Mouse (Mus musculus) cerebellum, postnatal 36 days (tissue): ENCODE data around the gene Cxcr4.

ENCODE experiments used
- DNase-seq, 2 experiments: peaks; one replicate each; pipeline ENCODE4 v3.0.0; 2021 to 2022; ENCODE audit warnings: mixed read lengths in 2 of 2

The Cxcr4 gene

DNA sequence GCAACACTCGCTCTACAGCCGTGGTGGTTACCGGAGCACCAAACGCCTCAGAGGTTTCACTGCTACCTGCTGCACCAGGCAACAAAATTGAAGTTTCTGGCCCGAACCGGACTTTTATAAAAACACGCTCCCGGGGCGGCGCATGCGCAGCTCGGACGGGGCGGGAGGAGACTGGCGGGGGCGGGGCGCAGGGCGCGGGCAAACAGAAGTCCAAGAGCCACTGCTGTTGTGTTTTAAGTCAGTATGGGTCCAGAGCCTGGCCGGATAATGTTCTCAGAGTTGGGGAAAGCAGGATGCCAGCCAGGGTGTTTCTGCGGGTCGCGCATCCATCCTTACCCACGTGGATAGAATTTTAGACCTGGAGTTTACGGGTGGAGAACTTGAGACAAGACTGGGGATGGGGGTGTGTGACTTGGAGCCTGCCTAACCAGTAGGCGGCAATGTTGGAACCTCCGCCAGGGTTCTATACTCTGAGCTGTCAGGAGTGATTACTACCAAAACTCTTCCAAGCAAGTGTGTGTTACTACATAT is at the start of gene Cxcr4:
Gene Cxcr4 (minus strand): TSS at position 83 of the 531 bp plus-strand sequence.
- DNase-seq = peak; percentile 23 to 31

DNA sequence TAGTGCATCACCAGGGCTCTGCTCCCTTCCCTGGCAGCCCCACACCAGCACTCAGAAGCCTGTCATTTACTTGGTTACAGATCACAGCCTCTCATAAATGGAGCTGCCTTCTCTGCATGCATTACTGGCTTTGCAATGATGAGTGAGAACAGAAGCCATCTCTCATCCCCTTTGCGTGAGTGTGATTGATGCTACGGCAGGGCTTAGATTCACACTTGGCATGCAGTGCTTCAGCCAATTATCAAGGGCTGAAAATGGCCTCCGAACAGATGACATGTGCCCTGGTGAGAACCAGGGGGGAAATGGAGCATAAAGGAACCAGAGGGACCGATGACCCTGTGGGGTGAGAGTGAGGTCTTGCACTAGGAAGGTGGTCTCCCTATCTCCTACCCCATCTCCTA is 47.6 kb upstream of the Cxcr4 start:
- DNase-seq = no peak

DNA sequence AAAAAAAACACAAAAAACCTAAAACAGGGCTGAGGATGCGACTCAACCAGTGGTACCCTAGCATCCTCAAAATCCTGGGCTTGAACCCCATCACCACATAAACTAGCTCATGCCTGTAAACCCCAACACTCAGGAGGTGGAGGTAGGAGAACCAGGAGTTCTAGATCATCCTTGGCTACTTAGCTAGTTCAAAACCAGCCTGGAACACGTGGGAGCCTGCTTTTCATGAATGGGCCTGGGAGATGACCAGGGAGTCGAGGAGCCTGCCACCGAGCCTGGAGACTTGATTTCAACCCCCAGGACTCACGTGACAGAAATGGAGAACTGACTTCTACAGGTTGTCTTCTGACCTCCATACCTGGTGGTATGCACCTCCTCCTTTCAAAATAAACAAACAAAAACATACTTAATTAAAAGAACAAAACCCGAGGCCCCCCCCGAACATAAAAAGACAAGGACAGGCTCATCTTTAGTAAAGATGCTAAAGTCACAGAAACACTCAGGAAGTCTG is 45.2 kb upstream of the Cxcr4 start:
- no peak for DNase-seq

DNA sequence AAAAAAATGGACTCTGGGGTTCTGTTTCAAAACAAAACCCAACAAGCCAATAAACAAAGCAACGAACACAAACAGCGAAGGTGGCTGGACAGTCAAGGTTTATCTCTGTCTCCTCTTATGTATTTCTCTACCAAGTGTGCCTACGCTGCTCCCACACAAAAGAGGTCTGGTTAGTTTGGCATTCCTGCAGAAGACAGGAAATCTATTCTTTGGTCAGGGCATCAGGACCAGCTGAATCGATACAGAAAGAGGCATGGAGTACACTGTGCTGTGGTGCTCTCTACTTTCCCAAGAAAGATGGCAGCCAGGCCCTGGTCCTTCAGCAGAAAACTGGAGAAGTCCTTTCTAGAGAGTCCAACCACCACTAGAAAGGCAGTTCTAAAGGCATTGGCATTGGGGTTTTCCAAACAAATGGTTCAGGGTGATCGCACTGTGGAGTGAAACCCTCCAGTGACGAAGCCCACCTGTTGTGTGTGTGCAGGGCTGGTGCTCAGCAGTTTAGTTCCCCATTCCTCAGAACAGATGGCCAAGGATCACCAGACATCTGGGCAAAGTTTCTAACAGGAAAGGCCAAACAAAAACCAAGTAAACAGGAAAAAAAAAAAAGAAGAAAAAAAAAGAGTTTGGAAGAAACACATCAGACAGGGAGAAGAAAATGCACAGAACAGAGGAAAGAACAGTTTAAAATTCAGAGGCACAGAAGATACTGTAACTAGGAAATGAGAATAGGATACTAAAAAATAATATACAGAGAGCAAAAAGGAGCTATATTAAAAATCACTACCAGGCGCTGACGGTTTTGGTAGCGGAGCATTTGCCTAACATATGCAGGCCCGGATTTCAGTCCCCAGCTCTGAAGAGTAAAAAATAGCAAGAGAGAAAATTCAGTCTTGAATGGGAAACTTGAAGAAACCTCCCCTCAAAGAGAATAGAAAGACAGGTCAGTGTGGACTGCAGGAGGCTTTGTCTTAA is 44.5 kb upstream of the Cxcr4 start:
- DNase-seq = no peak

DNA sequence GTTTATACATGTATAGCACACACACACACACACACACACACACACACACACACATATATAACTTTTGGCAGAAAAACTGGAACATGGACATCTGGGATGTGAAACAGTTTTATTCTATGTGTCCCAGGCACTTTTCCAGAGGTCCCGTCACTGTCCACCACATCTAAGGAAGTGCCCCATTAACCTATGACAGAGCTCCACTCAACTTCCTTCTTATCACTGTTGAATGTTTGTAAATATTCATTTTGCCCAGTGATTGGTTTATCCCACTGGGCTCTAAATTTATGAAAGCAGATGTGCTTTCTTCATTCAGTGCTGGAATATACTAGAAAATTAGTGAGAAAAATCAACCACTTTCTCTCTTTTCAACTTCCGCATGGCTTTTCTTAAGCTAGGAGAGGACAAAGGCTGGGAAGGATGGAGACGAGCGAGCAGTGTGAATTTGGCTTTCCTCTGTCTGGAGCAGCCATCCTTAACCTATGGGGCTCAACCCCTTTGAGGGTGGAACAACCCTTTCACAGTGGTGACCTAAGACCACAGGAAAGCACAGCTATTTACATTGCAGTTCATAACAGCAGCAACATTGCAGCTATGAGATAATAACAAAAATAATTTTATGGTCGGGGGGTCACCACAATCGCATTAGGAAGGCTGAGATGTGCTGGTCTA is 41.8 kb upstream of the Cxcr4 start:
- no peak for DNase-seq

DNA sequence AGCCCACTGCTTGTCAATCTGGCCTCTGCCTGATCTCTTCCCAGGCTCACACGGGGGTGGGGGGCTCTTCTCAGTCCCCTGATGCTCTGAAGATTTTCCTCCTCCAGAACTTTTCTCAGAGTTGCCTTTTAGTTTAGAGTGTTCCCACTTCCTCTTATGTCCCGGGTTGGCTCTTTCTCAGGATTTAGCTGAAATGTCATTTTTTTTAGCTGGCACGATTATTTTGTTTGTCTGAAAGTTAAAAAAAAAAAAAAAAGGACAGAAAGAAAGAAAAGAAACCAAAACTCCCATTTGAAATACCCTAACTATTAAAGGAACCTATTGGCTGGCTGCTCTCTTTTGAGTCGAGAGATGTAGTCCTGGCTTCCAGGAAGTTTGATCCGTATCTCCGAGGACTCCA is 40.4 kb upstream of the Cxcr4 start:
- no peak for DNase-seq

DNA sequence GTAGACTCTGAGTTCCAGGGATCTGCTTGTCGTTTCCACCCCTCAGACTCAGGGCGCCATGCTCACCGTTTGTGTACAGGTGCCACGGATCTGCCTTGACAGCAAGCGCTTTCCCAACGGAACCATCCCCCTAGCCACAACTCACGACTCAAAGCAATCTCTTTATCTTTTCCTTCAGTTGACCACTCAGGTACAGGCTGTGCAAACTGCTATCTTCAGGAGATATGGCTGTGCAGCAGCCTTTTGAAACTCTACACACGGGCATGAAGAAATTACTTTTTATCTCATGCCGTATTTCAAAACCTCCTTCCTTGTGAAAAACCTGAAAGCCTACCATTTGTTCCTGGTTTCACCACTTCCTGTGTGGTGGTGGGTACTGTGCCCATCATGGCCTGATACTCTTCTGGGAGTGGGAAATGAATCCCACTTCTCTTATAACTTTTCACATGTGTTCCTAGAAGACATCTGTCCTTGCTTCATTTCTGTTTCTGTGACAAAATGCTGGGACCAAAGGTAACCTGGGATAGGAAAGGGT is 34.1 kb upstream of the Cxcr4 start:
- DNase-seq = no peak

DNA sequence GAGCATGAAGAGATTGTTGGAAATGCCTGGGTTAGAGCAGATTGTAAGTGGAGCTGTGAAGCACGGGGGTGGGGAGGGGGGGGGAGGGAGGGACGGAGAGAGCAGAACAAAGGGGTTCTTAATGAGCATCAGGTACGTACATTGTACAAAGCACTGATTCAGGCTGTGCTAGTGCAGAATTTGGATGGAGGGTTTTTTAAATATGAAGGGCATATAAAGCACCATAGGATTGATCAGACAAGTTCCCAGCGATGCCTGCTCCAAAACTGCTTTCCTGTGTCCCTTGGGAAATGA is 31.4 kb upstream of the Cxcr4 start:
- DNase-seq = no peak

DNA sequence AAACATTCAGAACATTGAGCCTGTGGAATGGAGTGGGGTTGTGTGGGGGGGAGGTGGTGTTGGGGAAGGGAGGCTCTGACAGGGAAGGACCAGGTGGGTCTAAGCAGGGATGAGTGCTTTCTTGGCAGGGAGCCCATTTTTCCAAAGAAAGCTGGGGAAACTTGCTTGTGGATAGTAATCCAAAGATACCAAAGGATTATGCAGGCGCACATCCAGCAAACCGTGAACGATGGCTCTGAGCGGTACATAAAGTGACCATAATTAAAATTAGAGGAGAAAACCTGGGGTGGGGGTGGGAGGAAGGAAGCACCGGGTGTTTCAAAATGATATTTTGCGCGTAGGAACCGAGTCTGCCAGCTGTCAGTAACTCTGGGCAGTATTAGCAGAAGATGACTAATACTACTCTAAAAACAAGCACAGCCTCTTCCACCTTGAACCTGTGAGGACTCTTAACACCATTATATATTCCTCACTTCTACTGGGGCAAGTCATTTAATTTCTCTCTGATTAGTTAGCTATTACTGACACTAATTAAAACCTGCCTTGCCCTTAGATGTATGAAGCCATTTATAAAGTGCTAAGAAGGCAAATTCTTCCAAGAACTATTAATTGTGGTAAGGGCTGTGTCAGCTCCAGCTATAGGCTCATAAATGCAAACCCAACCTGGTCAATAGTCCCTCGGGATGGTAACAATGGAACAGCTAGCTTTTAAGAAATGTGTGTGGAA is 30.9 kb upstream of the Cxcr4 start:
- no peak for DNase-seq

DNA sequence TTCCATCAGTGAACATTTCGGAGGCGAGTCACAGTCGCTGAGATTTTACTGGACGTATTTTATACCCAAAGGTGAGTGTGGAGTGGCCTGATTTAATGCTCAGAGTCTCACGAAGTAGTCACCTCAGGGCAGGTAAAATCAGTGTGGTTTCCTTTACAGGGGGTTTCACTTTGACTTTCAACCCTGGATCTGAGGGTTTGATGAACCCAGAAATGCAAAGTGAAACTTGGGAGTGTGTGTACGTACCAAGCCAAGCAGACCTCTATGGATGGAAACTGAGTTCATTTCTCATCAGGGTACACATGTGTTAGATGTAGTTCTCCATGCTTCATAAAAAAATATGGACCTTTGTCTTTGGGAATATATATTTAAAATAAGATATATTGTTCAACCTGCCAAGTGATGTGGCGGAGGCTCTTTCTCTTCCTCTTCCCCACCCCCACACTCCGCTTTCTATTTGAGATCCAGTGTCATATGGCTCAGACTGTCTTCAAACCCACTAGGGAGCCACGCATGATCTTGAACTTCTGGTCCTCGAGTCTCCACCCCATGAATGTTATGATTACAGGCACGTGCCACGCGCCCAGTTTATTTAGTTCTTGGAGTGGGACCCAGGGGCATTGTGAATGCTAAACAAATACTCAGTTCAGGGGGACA is 25.7 kb upstream of the Cxcr4 start:
- no peak for DNase-seq

DNA sequence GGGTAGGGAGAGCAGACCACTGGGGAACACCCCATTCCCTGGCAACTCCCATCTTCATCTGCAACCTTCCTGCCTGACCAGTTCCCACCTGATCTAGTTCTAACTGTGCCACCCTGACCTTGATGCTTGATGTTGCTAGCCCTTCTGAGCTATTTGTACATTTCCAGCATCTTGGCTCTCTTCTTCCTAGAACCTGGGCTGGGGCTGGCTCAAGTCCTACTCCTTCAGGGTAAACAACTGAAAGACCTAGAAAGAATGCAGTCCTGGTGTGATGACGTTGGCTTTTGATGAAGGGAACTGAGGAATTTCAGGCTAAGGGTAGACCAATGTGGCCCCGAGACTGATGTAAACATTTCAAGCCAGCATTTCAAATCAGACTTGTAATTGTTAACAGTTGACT is 24.5 kb upstream of the Cxcr4 start:
- no peak for DNase-seq

DNA sequence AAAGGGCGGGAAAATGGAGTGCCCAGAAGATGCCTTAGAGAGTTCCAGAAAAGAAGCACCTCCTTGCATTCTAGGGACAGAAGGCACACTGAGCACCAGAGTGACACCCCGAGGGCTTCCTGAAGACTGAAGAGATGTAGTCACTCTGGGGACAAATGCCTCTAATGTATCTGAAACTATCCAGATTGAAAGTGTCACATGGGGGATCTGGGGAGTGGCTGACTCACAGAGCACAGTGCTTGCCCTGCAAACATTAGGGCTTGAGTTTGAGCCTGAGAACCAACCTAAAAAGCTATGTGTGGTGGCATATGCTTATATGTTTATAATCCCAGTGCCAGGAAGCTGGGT is 23.3 kb upstream of the Cxcr4 start:
- DNase-seq = no peak

DNA sequence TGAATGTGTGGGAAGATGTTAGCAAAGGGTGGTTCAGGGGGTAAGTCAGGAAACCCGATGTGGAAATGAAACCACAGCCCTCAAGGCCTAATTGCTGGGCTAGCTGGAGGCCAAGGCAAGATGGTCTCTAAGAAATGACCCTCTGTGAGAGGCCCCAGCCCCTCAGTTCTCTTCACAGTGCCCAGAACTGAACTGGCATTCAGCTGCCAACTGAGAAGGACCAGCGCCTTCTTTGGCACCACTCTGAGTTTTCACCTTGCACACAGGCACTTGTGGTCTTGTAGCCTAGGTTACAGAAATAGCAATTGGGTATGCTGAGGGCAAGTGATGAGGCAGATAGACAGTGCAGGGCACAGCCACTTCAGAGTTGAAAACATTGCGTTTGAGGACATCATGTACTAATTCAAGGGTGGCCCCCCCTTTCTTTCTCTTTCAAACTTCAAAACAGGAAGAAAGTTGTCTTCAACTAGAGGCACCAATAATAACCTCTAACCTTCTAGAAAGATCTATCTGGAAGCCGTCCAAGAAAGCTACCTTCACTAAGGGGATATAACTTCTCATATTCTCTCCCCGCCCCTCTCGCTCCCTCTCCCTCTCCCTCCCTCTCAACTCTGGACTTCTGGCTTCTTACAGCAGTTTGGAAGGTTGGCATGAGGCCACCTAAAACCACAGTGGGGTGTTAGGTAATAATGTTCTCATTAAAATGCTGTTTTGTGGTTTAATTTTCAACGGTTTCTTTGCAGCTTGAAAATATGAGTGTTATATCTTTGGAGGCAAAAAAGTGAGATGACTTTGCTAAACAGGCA is 22.8 kb upstream of the Cxcr4 start:
- DNase-seq = no peak

DNA sequence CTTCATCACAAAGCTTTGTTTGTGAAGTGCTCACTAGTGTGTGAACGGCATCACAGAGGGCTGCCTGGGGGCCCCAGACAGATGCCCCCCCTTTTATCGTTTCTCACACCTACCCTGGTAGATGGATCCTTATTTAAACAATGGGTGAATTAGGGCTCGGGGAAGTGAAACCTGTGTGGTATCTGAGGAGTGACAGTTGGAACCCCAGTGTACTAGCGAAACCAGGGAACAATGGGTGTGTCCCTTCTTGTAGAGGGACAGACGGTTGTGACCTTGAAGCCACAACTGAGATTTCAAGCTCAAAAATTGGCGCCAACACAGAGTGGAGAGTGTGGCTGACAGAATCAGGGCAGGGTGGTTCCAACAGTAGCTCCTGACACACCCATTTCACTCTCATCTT is 16.0 kb upstream of the Cxcr4 start:
- no peak for DNase-seq

DNA sequence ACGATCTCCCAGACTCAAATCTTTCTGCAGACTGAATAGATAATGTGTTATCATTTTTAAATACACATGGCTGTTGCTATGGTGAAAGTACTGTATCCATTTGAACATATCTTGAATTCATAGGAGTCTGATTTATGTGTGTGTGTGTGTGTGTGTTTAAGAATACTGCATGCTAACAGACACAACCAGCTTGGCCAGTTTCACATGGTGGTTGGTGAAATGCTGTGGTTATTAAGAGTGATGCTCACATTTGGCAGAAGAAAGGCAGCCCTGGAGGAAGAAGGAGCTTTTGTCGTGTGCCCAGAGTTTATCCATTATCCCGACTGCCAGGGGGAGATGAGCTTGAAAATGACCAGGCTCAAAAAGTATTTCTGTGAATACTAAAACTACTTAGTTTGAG is 15.3 kb upstream of the Cxcr4 start:
- DNase-seq = no peak

DNA sequence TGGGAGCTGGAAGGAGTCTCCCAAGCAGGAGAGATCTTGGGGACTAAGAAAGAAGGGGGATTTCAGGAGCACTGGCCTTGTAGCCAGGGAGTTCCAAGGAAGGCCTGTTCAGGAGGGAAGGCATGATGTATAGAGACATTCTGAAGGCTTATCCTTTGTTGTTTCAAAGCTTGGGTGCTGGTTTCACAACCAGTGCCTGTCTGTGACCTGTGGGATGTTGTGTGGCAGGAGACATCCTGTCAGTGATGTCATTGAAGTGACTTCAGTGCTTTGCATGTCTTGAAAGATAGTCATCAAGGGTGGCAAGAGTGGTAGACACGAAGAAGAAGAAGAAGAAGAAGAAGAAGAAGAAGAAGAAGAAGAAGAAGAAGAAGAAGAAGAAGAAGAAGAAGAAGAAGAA is 13.7 kb upstream of the Cxcr4 start:
- no peak for DNase-seq

DNA sequence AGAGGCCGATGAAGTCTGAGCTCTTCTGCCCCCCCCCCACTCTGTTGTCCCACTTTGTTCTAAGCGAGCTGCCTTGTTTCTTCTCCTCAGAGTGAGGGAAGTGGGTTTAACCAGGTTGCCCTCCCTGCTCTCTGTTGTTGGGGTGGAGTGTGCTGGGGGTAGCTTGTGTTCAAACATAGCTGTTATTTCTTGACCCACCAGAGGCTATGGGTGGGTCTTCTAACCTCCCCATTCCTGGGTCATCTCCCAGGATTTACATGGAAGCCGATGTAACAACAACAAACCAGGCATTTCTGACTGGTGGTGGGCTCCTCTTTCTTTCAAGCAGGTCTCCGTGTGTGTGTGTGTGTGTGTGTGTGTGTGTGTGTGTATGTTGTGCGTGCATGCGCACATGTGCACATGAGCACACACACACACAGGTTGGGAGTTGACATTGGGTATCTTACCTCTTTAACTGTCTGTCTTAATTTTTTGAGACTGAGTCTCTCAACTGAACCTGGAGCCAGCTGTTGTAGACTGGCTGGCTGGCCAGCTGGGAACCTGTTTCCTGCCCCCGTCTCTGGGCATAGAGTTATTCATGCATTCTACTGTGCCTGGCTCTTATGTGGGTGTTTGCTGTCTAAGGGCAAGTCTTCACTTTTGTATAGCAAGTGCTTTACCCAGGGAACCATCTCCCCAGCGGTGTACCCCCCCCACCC is 10.7 kb upstream of the Cxcr4 start:
- DNase-seq = no peak

DNA sequence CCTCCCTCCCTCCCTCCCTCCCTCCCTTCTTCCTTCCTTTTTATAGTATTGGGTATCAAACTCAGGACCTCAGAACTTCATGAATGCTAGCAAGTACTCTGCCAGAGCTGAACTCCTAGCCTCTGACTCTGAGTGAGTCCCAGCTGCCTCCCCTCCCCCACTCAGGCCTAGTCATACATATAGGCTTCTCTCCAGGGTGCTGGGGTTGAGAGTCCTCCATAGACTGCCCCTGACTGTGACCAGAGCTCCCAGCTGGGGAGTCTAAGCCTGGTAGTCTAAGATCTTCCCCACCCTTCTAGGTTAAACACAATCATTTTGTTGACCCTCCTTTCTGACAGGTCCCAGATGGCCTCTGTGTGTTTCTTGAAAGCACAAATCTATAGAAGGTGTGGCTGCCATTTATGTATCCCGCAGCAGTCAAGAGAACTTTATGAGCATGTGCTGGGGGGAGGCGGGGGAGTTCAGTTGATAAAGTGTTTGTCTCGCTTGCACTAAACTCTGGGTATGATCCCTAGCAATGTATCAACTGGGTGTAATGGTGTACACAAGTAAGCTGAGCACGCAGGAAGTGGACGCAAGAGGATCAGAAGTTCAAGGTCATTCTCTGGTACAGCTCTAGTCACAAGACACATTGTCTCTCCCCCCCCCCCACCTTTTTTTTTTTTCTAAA is 10.1 kb upstream of the Cxcr4 start:
- no peak for DNase-seq

DNA sequence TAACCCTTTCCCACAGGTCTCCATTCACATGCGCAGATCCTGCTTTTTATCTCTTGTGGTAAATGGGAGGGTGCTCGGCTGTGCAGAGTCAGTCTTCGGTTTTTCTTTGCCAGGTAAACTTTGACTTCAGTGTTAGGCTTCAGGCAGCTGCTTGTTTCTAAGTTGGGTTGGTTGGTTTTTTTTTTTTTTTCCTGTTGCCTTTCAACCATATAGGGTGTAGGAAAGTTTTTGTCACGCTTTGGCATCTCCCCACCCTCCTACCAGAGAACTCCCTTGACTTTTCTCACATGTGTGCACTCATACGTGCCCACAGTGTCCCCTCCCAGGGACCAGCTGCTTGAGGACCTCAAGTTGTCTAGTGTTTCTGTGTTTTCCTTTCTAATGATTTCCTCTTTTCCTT is 9.2 kb upstream of the Cxcr4 start:
- DNase-seq = no peak

DNA sequence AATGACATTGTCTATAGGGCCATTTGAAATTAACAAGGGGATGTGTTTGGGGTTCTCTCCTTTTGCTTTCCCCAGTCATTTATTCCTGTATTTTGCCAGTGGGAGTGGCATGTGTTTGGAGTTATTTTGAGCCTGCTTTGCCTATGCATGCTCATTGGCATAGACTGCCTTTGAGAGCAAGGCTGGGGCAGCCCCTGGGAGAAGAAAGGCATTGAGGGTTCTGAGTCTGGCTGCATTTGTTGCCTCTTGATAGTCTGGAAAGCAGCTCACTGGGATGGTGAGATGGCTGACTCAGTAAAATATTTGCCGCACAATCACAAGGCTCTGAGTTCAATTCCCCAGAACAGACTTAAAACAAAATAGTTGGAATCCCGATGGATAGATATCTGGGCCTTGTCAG is 8.5 kb upstream of the Cxcr4 start:
- DNase-seq = no peak
